Mouse (Mus musculus) bone marrow macrophage, adult 2 months (primary cell): ENCODE measurements around the gene Ptprg. TPM values are rescaled to one million over a fixed set of nuclear protein-coding genes. Genes with fewer than 3 reads are reported as not detected.
"Not testable (repeated sequence)": the region's sequence is repeated elsewhere in the genome, so short reads cannot be mapped to it uniquely, and the experiment has no call there.

ENCODE experiments used
- H3K27ac ChIP-seq: 2 replicates; pipeline ENCODE4 v1.5.1; 2012; ENCODE audit warnings: low read depth, low read length; ENCODE audit not compliant: insufficient read depth
- H3K4me1 ChIP-seq: 2 replicates; pipeline ENCODE4 v1.6.1; 2012; ENCODE audit warnings: low read length; ENCODE audit not compliant: control insufficient read depth, insufficient read depth
- H3K4me3 ChIP-seq: 2 replicates; pipeline ENCODE4 v1.5.1; 2012; ENCODE audit warnings: mild to moderate bottlenecking, low read length, moderate library complexity; ENCODE audit not compliant: insufficient read depth
- CTCF ChIP-seq: IDR thresholded peaks from 2 replicates; pipeline ENCODE4 v1.5.1; 2012; ENCODE audit warnings: low read depth, mild to moderate bottlenecking, low read length, moderate library complexity
- POLR2A ChIP-seq: IDR thresholded peaks from 2 replicates; pipeline ENCODE4 v1.6.1; 2012; ENCODE audit warnings: mild to moderate bottlenecking, low read depth, low read length, borderline replicate concordance
- polyA plus RNA-seq: library from polyadenylated mRNA; stranded (reverse); fragments of >200 nt; gene quantifications from 2 replicates; pipeline ENCODE4 v1.2.4, GENCODE M21; 2012; ENCODE audit not compliant: missing spikeins, insufficient read depth, insufficient read length

Ptprg gene
- polyA plus RNA-seq, 1 experiment, result 0.76 TPM

DNA sequence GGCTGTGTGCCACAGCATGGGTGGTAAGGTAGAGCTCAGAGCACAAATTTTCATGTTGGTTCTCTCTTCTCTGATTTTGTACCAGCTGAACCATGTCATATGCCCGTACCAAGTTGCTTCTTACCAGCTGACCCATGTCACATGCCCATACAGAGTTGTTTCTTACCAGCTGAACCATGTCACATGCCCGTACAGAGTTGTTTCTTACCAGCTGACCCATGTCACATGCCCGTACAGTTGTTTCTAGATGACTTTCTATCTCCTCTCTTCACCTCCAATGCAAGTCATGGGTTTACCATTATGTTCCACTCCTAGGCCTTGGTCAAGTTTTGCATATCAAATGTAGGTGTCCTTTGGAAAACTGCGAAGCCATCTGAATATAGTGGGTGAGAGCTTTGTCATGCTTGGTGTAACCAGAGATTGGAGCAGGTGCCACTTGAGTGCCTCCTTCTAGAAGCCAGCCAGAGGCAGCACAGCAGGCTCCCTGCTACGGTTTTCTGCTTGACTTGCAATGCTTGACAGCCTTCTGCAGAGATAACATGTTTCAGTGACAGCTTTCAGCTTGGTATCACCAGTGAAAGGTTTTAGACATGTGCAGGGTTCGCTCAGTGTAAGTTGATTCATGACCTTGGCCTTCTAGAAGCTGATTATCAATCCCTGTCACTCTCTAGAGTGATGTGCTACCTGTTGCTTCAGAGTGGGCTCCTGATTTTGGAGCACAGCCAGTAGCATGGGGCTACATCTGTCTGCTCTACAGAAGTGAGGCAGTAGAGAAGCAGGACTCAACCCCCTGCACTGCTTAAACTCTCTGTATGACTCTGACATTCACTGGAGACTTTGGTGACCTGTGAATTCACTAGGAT, 401.9 kb downstream of the Ptprg start:
- H3K4me1 ChIP-seq, result no peaks in the 10 kb centered on the region
- TF ChIP-seq CTCF (no peak), POLR2A (no peak)
- H3K27ac ChIP-seq, result no peak overlapping the region

DNA sequence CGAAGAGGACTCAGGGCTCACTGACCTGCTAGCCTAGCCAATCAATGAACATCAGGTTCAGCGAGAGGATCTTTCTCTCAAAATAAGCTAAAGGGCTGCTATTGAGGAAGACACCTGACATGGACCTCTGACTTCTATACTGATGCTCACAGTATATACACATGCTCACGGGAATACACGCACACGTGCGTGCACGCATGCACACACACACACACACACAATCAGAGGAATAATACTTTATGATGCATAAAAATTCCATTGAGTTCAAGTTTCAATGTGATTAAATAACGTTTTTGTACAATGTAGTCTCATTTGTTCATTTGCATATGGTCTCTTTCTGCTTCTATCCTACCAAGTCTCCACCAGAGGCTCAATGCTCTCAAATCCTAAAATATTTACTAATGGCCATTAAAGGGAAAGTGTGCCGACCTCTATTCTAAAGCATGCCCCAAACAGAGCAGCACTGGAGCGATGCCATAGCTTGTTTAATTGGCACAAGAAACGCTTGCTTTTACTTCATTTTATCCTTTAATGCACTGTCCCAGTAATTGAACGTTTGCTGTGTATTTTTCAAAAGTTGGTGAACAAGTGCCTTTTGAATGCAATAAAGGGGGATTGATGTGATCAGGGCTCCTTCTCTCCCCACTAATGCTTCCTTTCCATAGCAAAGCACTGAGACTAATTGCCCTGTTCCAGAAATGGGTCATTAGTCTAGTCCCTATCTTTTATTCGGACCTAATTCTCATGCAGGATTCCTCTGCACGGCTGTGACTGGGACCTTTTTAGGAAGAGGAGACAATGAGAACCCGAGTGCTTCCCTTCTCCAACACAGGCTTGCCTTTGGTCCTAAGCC, 407.2 kb downstream of the Ptprg start:
- Histone ChIP-seq H3K27ac (no peak overlapping the region), H3K4me3 (no peak overlapping the region), H3K4me1 (no peaks in the 10 kb centered on the region)
- TF ChIP-seq CTCF (no peak), POLR2A (no peak)

More for the DNA sequence above, 401.9 kb downstream of the Ptprg start:
- no peak overlapping the region for H3K4me3 ChIP-seq

DNA sequence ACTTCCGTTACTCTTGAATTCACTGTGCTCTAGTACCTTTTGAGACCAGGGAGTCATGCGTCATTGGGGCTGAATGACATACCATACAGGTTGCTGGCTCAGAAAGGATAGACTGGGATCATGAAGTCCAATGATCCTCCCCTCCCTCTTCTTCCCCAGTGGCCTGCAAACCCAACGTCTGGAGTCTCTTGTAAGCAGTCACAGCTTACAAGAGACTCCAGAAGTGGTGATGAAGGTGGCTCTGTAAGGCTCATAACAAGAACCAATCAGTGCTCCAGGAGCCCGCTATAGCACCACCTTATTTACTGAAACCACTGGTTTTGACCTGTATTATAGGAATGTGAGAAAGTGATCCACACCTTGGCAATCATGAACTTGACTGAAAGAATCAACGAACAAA, 408.8 kb downstream of the Ptprg start:
- TF ChIP-seq CTCF (no peak), POLR2A (no peak)
- Histone ChIP-seq H3K4me3 (no peak overlapping the region), H3K27ac (no peak overlapping the region), H3K4me1 (no peaks in the 10 kb centered on the region)

DNA sequence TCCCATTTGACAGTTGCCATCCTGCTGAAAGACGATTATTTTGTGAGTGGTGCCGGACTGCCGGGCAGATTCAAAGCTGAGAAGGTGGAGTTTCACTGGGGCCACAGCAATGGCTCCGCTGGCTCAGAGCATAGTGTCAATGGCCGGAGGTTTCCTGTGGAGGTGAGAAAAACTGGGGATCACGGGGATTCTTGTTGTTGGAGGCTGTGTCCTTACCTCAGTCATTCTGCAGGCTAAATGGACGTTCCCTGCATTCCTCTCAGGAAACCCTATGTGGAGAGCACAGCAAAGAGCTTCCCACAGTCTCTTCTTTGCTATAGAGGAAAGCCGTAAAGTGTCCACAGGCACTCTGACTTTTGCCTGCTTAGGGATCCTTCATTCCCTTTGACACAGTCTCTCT, 409.2 kb downstream of the Ptprg start:
- no peak overlapping the region for H3K27ac ChIP-seq
- no peak overlapping the region for H3K4me3 ChIP-seq
- TF ChIP-seq CTCF, result no peak
- TF ChIP-seq POLR2A, result no peak
- H3K4me1 ChIP-seq, result no peaks in the 10 kb centered on the region

DNA sequence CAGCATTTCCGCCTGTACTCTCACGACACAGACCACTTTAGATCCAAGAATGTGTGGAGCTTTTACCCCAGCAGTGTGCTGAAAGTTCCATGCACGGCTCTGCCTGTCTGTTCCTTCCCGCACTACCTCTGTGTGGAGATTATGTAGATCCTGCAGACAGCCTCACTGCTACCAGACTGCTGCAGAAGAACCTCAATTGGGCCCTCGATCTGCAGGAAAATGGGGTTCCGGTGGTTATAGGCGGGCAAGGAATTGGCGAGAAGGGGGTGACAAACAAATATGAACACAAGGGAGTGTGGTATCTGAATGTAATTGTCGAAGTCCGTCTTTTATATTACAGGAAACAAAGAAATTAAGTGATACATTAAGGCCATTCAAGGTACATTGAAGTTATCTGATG, 410.5 kb downstream of the Ptprg start:
- H3K4me3 ChIP-seq, result no peak overlapping the region
- TF ChIP-seq CTCF, result no peak
- no peak for TF ChIP-seq POLR2A
- H3K4me1 ChIP-seq, result no peaks in the 10 kb centered on the region
- no peak overlapping the region for H3K27ac ChIP-seq

DNA sequence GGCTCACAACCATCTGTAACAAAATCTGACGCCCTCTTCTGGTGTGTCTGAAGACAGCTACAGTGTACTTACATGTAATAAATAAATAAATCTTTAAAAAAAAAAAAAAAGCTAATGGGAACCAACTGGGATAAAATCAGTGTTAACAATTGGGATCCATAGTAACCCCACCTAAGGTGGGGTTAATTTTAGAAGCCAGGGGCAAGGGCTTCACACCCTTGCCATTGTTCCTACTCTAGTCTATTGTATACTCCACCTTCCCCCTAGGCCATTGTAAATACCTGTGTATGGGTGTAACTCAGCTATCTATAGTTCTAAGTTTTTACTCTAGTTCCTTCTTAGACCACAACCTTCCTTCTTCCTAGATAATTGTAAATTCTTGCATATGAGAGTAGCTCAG, 411.0 kb downstream of the Ptprg start:
- not testable (repeated sequence) for H3K27ac ChIP-seq, H3K4me3 ChIP-seq, H3K4me1 ChIP-seq

DNA sequence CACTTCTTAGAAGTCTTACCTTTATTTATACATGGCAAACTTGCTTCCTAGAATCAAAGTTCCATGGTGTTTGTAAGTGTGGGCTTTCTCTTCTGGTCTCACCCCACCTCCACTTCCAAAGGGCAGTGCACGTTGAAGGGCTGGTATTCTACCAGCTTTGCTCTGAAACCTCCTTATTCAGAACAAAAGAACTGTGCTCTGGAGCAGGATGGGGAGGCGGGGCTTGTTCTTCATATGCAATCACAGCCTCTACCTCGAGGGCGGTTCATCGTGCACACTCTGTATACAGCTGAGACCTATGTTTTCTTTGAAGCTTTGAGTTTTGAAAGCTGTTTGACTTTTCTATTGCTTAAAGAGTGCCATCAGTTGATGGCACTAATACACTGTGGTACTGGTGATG, 412.5 kb downstream of the Ptprg start:
- H3K4me1 ChIP-seq, result no peaks in the 10 kb centered on the region
- no peak for TF ChIP-seq CTCF
- no peak for TF ChIP-seq POLR2A
- H3K4me3 ChIP-seq, result no peak overlapping the region
- H3K27ac ChIP-seq, result no peak overlapping the region

DNA sequence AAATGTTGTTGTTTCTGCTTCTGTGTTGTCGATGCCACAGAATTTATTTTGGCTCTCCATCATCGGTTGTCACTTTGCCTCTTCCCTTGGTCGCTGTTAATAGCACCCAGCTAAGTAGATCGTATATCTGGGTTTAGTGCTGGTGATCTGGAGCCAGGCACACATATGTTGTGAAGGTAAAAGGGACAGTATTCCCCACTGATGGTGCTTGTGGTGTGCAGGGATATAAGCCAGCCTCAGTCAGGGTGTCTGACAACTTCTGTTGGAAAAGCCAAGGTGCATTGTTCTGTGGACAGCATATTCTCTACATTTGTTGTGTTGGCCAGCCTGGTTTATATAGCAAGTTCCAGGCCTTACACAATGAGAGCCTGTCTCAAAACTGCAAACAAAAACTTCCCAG, 428.4 kb downstream of the Ptprg start:
- TF ChIP-seq POLR2A (no peak), CTCF (no peak)
- H3K4me3 ChIP-seq, result no peak overlapping the region
- H3K27ac ChIP-seq, result no peak overlapping the region
- no peaks in the 10 kb centered on the region for H3K4me1 ChIP-seq

DNA sequence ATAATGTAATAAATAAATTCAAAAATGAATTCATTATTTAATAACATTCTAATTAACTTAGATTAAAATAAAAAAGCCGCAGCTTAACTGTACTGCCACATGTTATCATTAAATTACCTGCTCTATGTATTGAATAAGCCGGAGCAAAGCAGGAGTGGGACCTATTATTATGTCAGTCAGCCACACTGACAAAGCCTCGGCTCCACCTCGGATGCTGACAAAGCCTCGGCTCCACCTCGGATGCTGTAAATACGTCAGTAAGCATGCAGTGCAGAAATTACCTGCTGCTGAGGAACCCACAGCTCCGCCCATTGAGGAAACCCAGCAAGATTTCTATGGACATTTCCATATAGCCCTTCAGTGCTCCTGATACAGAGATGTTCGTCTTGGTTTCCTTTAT, 429.7 kb downstream of the Ptprg start:
- Histone ChIP-seq H3K27ac (no peak overlapping the region), H3K4me1 (no peaks in the 10 kb centered on the region), H3K4me3 (no peak overlapping the region)
- TF ChIP-seq POLR2A, result no peak
- TF ChIP-seq CTCF, result no peak

DNA sequence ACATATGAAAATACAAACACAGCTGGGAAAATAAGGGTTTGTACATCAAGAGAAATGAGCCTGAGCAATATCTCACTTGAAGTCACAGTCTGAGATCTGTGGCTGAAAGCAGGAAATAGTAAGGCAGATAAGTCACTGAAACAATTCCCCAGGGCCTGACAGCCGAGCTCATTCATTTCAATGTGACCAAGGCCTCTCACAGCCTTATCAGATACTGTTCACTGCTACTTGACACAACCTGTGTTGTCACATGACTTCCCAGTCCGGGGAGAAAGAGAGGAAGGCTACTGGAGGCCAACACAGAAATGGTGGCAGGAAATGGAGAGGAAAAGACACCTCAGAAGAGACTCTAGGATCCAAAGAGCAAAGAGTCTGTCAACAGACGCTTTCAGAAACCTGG, 430.8 kb downstream of the Ptprg start:
- Histone ChIP-seq H3K4me3 (no peak overlapping the region), H3K4me1 (no peaks in the 10 kb centered on the region), H3K27ac (no peak overlapping the region)
- no peak for TF ChIP-seq POLR2A
- no peak for TF ChIP-seq CTCF
